Mouse (Mus musculus) heart, postnatal 0 days (tissue): ENCODE results near the gene Prdm16. TPM values are rescaled to one million over a fixed set of nuclear protein-coding genes. Genes with fewer than 3 reads are reported as not detected.

ENCODE experiments used
- ATAC-seq: fragments of 200-750 bp; cut with Nextera tagmentation; 2 replicates; pipeline ENCODE4 v1.8.0; 2017; ENCODE audit warnings: low read depth, moderate number of reproducible peaks, moderate library complexity; ENCODE audit not compliant: insufficient read depth
- DNase-seq: peaks from one replicate; pipeline ENCODE4 v3.0.0-alpha.2; 2016; ENCODE audit warnings: low spot score
- H3K27ac ChIP-seq: fragments of 300-500 bp; sonication (generic); 2 replicates; pipeline ENCODE4 v1.5.1; 2014; ENCODE audit warnings: low read depth, mild to moderate bottlenecking
- H3K27me3 ChIP-seq: fragments of 300-500 bp; sonication (generic); 2 replicates; pipeline ENCODE4 v1.6.1; 2014; ENCODE audit warnings: low read length, mixed read lengths; ENCODE audit not compliant: control insufficient read depth, insufficient read depth
- H3K36me3 ChIP-seq: fragments of 300-500 bp; sonication (generic); replicated peaks from 2 replicates; pipeline ENCODE4 v1.6.1; 2014; ENCODE audit warnings: low read length, mixed read lengths; ENCODE audit not compliant: control insufficient read depth, insufficient read depth
- H3K4me1 ChIP-seq: fragments of 300-500 bp; sonication (generic); 2 replicates; pipeline ENCODE4 v1.6.1; 2014; ENCODE audit warnings: antibody characterized with exemption; ENCODE audit not compliant: control insufficient read depth, insufficient read depth
- H3K4me2 ChIP-seq: fragments of 300-500 bp; sonication (generic); 2 replicates; pipeline ENCODE4 v1.6.1; 2014; ENCODE audit warnings: low read depth, mild to moderate bottlenecking, low read length, moderate library complexity
- H3K4me3 ChIP-seq: fragments of 300-500 bp; sonication (generic); 2 replicates; pipeline ENCODE4 v1.5.1; 2014; ENCODE audit warnings: low read depth, low read length
- H3K9ac ChIP-seq: fragments of 300-500 bp; sonication (generic); replicated peaks from 2 replicates; pipeline ENCODE4 v1.6.1; 2014; ENCODE audit warnings: low read depth, low read length, mixed read lengths
- H3K9me3 ChIP-seq: fragments of 300-500 bp; sonication (generic); replicated peaks from 2 replicates; pipeline ENCODE4 v1.6.1; 2016; ENCODE audit warnings: low read length; ENCODE audit not compliant: control insufficient read depth
- CTCF ChIP-seq: IDR thresholded peaks from 2 replicates; pipeline ENCODE4 v1.5.1; 2016; ENCODE audit warnings: antibody characterized with exemption, control low read depth, low read depth
- EP300 ChIP-seq: IDR thresholded peaks from 2 replicates; pipeline ENCODE4 v1.6.1; 2016; ENCODE audit warnings: antibody characterized with exemption, low read depth
- WGBS: fragments of 180-500 bp; shearing (Covaris S2); extraction: QIAGEN DNeasy Blood & Tissue Kit; methylation state at CpG from one replicate; pipeline ENCODE4 v1.1.7; 2014; 5-methylcytosine and 5-hydroxymethylcytosine counted together
- polyA plus RNA-seq: library from polyadenylated mRNA; unstranded; fragments of >200 nt; fragmentation: Nextera tagmentation; extraction: Ambion mirVana; gene quantifications from 2 replicates; pipeline ENCODE4 v1.2.1, GENCODE M21; 2015
- total RNA-seq: library from RNA; depleted of rRNA; stranded (reverse); fragments of >200 nt; gene quantifications from 2 replicates; pipeline ENCODE4 v1.2.3, GENCODE M21; 2014; ENCODE audit warnings: low replicate concordance

Gene Prdm16
- total and polyA plus RNA-seq, 2 experiments from 2014 or later, result 9.3 to 14.7 TPM

DNA sequence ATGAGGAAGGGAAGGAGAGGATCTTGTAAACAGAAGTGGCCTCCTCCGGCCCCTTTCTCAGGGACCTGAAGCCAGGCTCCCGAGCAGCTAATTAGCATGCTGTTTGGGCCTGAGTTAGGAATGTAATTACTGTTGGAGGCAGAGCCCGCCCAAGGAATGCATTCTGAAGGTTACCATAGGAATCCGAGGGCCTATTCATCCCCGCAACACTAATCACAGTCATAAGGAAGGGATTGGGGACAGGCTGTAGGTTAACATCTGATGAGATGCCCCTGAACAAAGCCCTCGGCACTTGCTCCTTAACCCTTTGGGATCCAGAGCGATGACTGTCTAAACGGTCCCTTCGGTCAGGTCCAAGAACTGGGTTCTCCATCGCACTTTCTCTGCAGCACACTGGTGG lies 36.7 kb downstream of the Prdm16 start:
- Histone ChIP-seq H3K27ac (no peak overlapping the region), H3K36me3 (no peaks in the 10 kb centered on the region), H3K4me3 (no peak overlapping the region), H3K27me3 (no peaks in the 10 kb centered on the region), H3K9me3 (no peaks in the 10 kb centered on the region), H3K9ac (no peak overlapping the region), H3K4me2 (no peak overlapping the region), H3K4me1 (peaks cover 27% of the 10 kb centered on the region)
- DNase-seq (no peak), ATAC-seq (no peak)
- WGBS, result 66% methylated on average over 10 of the region's 10 CpGs
- TF ChIP-seq EP300 (no peak), CTCF (no peak)

- no peak overlapping the region for H3K9ac ChIP-seq
- TF ChIP-seq EP300 (no peak), CTCF (no peak)
- H3K4me1 ChIP-seq, result peaks cover 28% of the 10 kb centered on the region
- H3K27ac ChIP-seq, result no peak overlapping the region
- ATAC-seq (no peak), DNase-seq (no peak)
- H3K9me3 ChIP-seq, result no peaks in the 10 kb centered on the region
- H3K27me3 ChIP-seq, result no peaks in the 10 kb centered on the region
- no peak overlapping the region for H3K4me3 ChIP-seq
- WGBS, result 55% methylated on average over 7 of the region's 7 CpGs
- H3K36me3 ChIP-seq, result no peaks in the 10 kb centered on the region
- H3K4me2 ChIP-seq, result no peak overlapping the region
Observed at GRCm38 (mm10) chr4:154598357-154598756, 38.3 kb downstream of the Prdm16 start.

DNA sequence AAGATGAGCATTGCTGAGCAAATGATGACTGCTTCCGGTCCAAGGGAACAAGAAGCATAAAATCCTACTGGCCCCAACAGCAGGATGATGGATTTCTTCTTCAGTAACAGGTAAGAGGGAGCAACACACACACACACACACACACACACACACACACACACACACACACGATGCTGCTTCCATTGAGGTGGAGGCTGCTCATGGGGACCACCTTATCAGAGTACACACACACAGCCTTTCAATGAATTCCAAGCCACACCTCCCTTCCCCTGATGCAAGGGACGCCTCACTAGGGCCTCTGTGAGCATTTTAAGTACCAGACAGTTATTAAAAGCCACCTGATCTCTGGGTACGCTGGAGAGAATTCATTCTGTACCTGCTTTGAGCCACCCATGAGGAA lies 39.9 kb downstream of the Prdm16 start:
- H3K27ac ChIP-seq, result no peak overlapping the region
- 32% methylated on average over 4 of the region's 4 CpGs for WGBS
- no peak for ATAC-seq

GRCm38 (mm10) chr4:154594761-154595556 lies 41.7 kb downstream of the Prdm16 start:
- peaks cover 22% of the 10 kb centered on the region for H3K4me1 ChIP-seq
- H3K27me3 ChIP-seq, result no peaks in the 10 kb centered on the region
- H3K4me3 ChIP-seq, result no peak overlapping the region
- H3K36me3 ChIP-seq, result no peaks in the 10 kb centered on the region
- no peak overlapping the region for H3K4me2 ChIP-seq
- no peak for ATAC-seq
- H3K27ac ChIP-seq, result no peak overlapping the region
- DNase-seq, result no peak
- 35% methylated on average over 21 of the region's 21 CpGs for WGBS
- H3K9ac ChIP-seq, result no peak overlapping the region
- no peaks in the 10 kb centered on the region for H3K9me3 ChIP-seq
- no peak for TF ChIP-seq EP300
- TF ChIP-seq CTCF, result no peak

More for the DNA sequence above, 39.9 kb downstream of the Prdm16 start:
- no peaks in the 10 kb centered on the region for H3K36me3 ChIP-seq
- H3K9me3 ChIP-seq, result no peaks in the 10 kb centered on the region
- no peak overlapping the region for H3K9ac ChIP-seq
- no peak overlapping the region for H3K4me3 ChIP-seq
- peaks cover 22% of the 10 kb centered on the region for H3K4me1 ChIP-seq
- no peaks in the 10 kb centered on the region for H3K27me3 ChIP-seq
- TF ChIP-seq CTCF, result no peak
- no peak for TF ChIP-seq EP300
- DNase-seq, result no peak
- H3K4me2 ChIP-seq, result no peak overlapping the region

DNA sequence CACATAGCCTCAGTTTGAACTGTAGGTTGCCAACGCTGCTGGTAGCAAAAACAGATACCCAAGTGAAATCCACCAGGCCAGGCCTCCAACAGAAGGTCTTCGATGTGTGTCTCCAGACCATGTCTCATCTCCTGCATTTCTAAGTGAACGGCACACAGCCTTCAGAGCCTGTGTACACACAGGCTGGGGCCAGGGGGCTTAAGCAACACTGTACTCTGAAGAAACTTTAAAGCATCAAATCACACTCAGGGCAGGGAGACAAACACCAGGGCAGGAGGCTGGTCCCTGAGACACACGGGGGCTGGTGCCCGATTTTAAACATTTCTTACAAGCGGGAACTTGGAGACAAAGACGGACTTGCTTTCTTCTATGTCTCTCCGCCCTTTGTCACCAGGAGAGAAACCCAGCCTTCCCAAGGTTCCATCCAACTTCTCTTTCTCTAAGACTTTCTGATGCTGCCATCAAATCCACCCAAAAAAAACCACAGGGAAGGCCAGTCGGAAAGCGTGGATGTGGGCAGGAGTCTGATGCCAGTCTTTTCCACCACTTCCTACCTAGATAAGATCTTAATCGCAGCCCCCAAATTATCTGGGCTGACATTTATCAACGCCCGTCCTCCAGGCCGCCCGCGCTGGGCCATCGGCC lies 42.4 kb downstream of the Prdm16 start:
- Histone ChIP-seq H3K4me2 (no peak overlapping the region), H3K27me3 (no peaks in the 10 kb centered on the region), H3K27ac (no peak overlapping the region), H3K36me3 (no peaks in the 10 kb centered on the region), H3K4me3 (no peak overlapping the region), H3K9me3 (no peaks in the 10 kb centered on the region), H3K4me1 (peaks cover 22% of the 10 kb centered on the region), H3K9ac (no peak overlapping the region)
- no peak for ATAC-seq
- TF ChIP-seq CTCF (no peak), EP300 (no peak)
- 71% methylated on average over 17 of the region's 17 CpGs for WGBS
- DNase-seq, result no peak
